Mouse (Mus musculus) testis, adult 2 months (tissue): ENCODE results near the gene Plrg1. TPM values are rescaled to one million over a fixed set of nuclear protein-coding genes. Genes with fewer than 3 reads are reported as not detected.
A peak's percentile ranks its signal among the peaks of the same experiment; 100 is the strongest.

ENCODE experiments used
- H3K27ac ChIP-seq: fragments of 200-500 bp; 2 replicates; pipeline ENCODE4 v1.5.1; 2012; ENCODE audit warnings: low read depth, low read length; ENCODE audit not compliant: control insufficient read depth, insufficient read depth
- H3K27me3 ChIP-seq: fragments of 200-500 bp; 2 replicates; pipeline ENCODE4 v1.6.1; 2012; ENCODE audit warnings: mild to moderate bottlenecking, low read length, moderate library complexity; ENCODE audit not compliant: control insufficient read depth, insufficient read depth
- H3K36me3 ChIP-seq: fragments of 200-500 bp; 2 replicates; pipeline ENCODE4 v1.6.1; 2012; ENCODE audit warnings: mild to moderate bottlenecking, low read length; ENCODE audit not compliant: control insufficient read depth, insufficient read depth
- H3K4me1 ChIP-seq: fragments of 200-500 bp; 2 replicates; pipeline ENCODE4 v1.6.1; 2012; ENCODE audit warnings: low read length; ENCODE audit not compliant: control insufficient read depth, insufficient read depth
- H3K4me3 ChIP-seq: fragments of 200-500 bp; 2 replicates; pipeline ENCODE4 v1.5.1; 2012; ENCODE audit warnings: low read depth, mild to moderate bottlenecking, low read length, moderate library complexity, mixed read lengths; ENCODE audit not compliant: control insufficient read depth
- CTCF ChIP-seq: fragments of 200-500 bp; IDR thresholded peaks from 2 replicates; pipeline ENCODE4 v1.5.1; 2012; ENCODE audit warnings: low read depth, mild to moderate bottlenecking, inconsistent platforms, low read length, moderate library complexity; ENCODE audit not compliant: control insufficient read depth, insufficient read depth, insufficient replicate concordance
- POLR2A ChIP-seq: fragments of 200-500 bp; IDR thresholded peaks from 2 replicates; pipeline ENCODE4 v1.6.1; 2012; ENCODE audit warnings: low read depth, mild to moderate bottlenecking, inconsistent platforms, low read length, moderate library complexity; ENCODE audit not compliant: control insufficient read depth
- polyA plus RNA-seq: library from polyadenylated mRNA; depleted of rRNA; stranded (reverse); fragments of >200 nt; gene quantifications from 2 replicates; pipeline ENCODE4 v1.2.3, GENCODE M21; 2012; rRNA removed

Plrg1 gene
- polyA plus RNA-seq = 28.9 and 31.4 TPM in 2 replicates

DNA sequence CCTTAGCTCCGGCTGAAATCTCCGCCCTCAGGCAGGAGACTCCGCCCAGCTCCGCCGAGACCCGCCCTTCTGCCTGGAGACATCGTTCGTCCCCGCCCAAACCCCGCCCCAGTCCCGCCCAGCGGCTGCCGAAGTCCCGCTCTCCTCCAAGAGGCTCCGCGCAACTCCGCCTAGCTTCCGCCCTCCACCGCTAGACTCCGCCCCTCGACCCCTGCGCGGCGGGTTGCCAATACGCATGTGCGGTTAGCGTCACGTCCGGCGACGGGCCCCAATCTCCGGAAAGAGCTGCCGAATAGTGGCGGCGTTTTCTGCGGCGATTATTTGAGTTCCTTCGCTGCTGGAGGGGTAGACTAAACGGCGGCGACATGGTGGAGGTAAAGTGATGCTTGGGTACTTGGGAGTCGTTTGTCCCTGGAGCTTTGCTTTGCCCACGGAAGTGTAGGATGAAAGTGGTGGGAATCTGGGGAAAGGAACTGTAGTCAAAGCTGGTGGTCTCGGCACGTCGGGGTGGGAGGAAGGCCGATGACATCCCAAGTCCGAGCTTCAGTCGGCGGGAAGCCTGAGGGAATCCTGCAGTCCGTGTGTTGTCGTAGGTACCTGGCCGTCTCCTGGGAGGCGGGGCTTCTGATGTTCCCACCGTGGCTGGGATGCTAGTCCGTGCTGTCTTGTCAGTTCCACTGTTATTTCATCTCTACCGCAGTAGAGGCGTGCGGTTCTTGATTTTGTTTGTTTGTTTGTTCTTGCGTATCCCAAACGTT lies at the start of gene Plrg1:
Gene Plrg1, plus strand, starts transcription at position 242 of the 758 bp plus-strand sequence.
- H3K4me3 ChIP-seq = peak within 1 kb of the TSS; percentile 99
- H3K36me3 ChIP-seq = no peaks in the 10 kb centered on the region; the same call in none of the 2 replicates
- H3K4me1 ChIP-seq = peaks cover 6% of the 10 kb centered on the region; the same call in 1 of the 2 replicates
- peak within 1 kb of the TSS; percentile 92 for H3K27ac ChIP-seq
- H3K27me3 ChIP-seq = no peaks in the 10 kb centered on the region
- TF ChIP-seq CTCF = no peak
- TF ChIP-seq POLR2A = peak; percentile 95

DNA sequence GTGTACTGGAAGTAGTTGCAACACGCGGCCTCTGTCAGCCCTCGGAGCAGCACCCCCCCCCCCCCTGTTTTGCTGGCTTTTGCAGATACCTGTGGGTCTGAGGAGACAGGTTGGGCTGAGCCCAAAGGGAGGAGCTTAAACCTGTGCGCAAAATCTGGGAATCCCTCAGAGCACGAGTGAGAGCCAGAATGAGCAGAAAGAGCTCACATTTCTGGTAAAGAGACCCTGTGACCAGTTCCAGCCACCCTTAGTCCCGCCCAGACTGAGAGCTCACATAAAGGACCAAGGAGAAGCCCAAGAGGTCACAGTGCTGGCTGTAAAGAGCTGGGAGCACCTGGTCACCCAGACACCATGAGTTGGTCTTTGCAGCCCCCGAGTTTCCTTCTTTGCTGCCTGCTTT lies 47.8 kb upstream of the Plrg1 start, which contains the start of gene Fgg:
Gene Fgg, plus strand, starts transcription at position 168 of the 400 bp plus-strand sequence.
- Histone ChIP-seq H3K36me3 (no peaks in the 10 kb centered on the region), H3K4me1 (no peaks in the 10 kb centered on the region), H3K27ac (no peak within 1 kb of the TSS), H3K4me3 (no peak within 1 kb of the TSS), H3K27me3 (no peaks in the 10 kb centered on the region)
- TF ChIP-seq POLR2A = no peak
- TF ChIP-seq CTCF = no peak

DNA sequence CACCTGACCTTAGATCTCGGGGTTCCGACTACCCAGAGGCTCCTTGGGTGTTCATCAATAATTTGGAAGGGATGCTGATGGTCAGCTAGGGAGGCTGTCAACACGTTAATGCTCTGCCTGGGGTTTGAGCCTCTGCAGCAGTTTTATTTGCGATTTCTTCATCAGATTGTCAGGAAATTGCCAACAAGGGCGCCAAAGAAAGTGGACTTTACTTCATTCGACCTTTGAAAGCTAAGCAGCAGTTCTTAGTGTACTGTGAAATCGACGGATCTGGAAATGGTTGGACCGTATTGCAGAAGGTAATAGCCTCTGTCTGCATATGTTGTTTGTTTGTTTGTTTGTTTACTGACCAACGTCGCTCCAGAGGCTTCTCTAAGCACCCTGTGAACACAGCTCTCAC lies 45.0 kb upstream of the Plrg1 start:
- no peak overlapping the region for H3K4me3 ChIP-seq
- H3K36me3 ChIP-seq = no peaks in the 10 kb centered on the region
- TF ChIP-seq POLR2A = no peak
- TF ChIP-seq CTCF = no peak
- H3K27ac ChIP-seq = no peak overlapping the region
- no peaks in the 10 kb centered on the region for H3K4me1 ChIP-seq
- H3K27me3 ChIP-seq = no peaks in the 10 kb centered on the region

DNA sequence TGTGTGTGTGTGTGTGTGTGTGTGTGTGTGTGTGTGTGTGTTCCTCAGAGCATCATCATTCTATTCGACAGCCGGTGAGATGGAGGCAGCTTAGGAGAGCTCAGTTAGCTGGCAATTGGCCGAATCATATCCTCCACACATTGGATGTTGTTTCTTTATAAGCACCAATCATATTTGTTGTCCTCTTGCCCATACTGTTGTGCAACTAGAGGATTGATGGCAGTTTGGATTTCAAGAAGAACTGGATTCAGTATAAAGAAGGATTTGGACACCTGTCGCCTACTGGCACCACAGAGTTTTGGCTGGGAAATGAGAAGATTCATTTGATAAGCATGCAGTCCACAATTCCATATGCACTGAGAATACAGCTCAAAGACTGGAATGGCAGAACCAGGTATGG lies 44.2 kb upstream of the Plrg1 start:
- Histone ChIP-seq H3K36me3 (no peaks in the 10 kb centered on the region), H3K4me3 (no peak overlapping the region), H3K4me1 (no peaks in the 10 kb centered on the region), H3K27me3 (no peaks in the 10 kb centered on the region), H3K27ac (no peak overlapping the region)
- TF ChIP-seq POLR2A (no peak), CTCF (no peak)

DNA sequence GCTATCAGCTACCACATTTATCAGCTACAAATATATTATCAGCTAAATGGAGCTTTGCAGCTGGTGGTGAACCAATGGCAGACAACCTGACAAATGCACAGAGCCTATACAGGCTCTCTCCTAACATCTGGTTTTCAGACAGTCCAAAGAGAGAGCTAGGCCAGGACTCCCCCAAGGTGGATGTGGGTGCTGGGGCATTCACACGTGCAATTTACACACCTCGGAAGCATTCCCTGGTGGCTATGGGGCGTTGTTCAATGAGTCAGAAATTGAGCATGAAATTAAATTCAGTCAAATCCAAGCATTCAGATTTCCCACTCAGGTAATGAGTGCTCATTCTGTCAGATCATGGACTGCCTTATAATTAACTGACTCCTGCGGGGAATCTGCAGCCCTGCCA lies 43.8 kb upstream of the Plrg1 start:
- no peaks in the 10 kb centered on the region for H3K4me1 ChIP-seq
- H3K4me3 ChIP-seq = no peak overlapping the region
- no peaks in the 10 kb centered on the region for H3K36me3 ChIP-seq
- no peak overlapping the region for H3K27ac ChIP-seq
- no peak for TF ChIP-seq POLR2A
- no peak for TF ChIP-seq CTCF
- no peaks in the 10 kb centered on the region for H3K27me3 ChIP-seq

DNA sequence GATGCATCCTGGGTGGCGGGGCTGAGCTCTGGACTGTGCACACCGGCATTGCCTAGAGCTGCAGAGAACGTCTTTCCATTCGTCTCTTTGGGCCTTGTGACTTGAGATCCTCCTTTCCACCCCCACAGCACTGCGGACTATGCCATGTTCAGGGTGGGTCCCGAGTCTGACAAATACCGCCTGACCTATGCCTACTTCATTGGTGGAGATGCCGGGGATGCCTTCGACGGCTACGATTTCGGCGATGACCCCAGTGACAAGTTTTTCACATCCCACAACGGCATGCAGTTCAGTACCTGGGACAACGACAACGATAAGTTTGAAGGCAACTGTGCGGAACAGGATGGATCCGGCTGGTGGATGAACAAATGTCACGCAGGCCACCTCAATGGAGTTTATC lies 42.7 kb upstream of the Plrg1 start:
- H3K27ac ChIP-seq = no peak overlapping the region
- no peak overlapping the region for H3K4me3 ChIP-seq
- no peak for TF ChIP-seq POLR2A
- TF ChIP-seq CTCF = no peak
- H3K27me3 ChIP-seq = no peaks in the 10 kb centered on the region
- H3K36me3 ChIP-seq = no peaks in the 10 kb centered on the region
- no peaks in the 10 kb centered on the region for H3K4me1 ChIP-seq

DNA sequence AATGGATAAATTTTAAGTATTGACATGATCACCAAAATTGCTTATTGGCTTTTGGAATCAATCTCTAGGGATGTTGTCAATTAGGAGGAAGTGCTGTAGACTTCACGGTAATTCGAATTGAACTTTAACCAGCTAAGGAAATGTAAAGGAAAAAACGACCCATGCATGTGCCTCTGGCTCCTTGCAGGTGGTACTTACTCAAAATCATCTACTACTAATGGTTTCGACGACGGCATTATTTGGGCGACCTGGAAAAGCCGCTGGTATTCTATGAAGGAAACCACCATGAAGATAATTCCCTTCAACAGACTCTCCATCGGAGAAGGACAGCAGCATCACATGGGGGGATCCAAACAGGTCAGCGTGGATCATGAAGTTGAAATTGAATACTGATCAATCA lies 41.4 kb upstream of the Plrg1 start:
- TF ChIP-seq CTCF (no peak), POLR2A (no peak)
- Histone ChIP-seq H3K36me3 (no peaks in the 10 kb centered on the region), H3K27ac (no peak overlapping the region), H3K4me1 (no peaks in the 10 kb centered on the region), H3K27me3 (no peaks in the 10 kb centered on the region), H3K4me3 (no peak overlapping the region)
